Mouse (Mus musculus): ENCODE data around the gene Poc1b.

Poc1b gene

GRCm38 (mm10) chr10:99106703-99107631 is at the start of gene Poc1b:
Poc1b (plus strand) TSS chr10:99107036.
- peak; percentile 91 for DNase-seq (ENCODE audit: inconsistent ontology term)

DNA sequence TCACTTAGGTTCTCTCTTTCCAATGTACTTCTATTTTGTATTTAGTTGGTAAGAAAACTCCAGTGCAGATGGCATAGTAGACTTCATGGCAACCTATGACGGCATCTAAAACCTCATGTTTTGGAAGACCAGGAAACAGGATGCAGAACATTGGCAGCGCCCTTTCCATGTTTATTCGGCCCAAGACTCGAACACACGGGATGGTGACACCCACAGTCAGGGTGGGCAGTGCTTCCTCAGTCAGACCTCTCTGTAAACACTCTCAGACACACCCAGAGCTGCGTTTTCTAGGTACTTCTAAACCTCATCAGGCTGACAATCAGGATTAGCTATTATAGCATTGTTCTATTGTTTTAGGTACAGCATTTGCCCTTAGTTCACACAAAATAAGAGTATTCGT is 46.2 kb upstream of the Poc1b start:
- no peak for DNase-seq (ENCODE audit: inconsistent ontology term)

GRCm38 (mm10) chr10:99061418-99061817 is 45.4 kb upstream of the Poc1b start:
- DNase-seq (ENCODE audit: inconsistent ontology term): no peak

DNA sequence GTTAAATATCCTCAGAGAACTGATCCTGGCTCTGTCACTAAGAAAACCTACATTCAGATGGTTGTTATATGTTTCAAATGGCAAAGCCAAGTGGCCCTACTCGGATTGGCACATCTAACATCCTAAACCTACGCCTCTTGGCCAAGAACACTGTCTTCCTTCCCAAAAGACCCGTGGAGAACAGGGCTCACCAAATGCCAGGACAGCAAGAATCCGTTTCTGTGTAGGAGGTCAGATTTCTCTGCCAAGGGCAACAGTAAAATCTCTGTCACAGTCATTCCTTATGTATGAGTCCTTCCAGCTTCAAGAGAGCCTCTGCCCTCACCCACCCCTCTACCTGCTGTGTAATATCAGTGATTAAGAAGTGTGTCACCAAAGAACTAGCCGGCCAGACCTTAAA is 44.3 kb upstream of the Poc1b start:
- DNase-seq (ENCODE audit: inconsistent ontology term): peak; percentile 52

- DNase-seq (ENCODE audit: inconsistent ontology term): no peak
These were observed 30.5 kb upstream of the Poc1b start for GRCm38 (mm10) chr10:99076113-99076895.

- DNase-seq (ENCODE audit: inconsistent ontology term): no peak
These were observed 28.2 kb upstream of the Poc1b start for GRCm38 (mm10) chr10:99078621-99079020.

- DNase-seq (ENCODE audit: inconsistent ontology term): no peak
These were observed 25.3 kb upstream of the Poc1b start for GRCm38 (mm10) chr10:99081569-99081990.

DNA sequence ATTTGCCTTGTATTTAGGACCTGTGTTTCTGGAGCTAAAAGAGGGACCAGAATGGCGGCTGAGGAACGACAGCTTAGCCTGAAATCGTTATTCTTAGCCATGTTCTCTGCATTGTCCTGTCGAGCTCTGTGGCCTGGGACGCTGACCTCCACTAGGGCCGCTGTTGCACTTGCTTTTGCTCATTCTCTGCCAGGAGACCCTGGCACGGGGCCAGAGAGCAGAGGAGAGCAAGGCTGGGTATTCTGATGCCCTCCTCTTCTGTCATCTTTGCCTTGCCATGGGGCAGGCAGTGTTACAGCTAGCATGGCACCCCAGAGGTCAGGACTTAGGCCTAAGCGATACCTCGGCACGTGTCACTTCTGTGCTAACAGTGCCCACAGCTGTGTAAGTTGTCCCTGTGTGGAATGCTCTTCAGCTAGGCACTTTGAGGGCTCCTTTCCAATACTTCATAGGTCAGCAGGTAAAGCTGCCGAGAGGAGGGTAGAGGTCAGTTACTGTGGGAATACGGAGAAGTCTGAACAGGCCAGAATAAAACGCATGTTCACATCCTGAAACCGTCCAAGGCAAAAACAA is 23.3 kb upstream of the Poc1b start:
- peak; percentile 29 for DNase-seq (ENCODE audit: inconsistent ontology term)

DNA sequence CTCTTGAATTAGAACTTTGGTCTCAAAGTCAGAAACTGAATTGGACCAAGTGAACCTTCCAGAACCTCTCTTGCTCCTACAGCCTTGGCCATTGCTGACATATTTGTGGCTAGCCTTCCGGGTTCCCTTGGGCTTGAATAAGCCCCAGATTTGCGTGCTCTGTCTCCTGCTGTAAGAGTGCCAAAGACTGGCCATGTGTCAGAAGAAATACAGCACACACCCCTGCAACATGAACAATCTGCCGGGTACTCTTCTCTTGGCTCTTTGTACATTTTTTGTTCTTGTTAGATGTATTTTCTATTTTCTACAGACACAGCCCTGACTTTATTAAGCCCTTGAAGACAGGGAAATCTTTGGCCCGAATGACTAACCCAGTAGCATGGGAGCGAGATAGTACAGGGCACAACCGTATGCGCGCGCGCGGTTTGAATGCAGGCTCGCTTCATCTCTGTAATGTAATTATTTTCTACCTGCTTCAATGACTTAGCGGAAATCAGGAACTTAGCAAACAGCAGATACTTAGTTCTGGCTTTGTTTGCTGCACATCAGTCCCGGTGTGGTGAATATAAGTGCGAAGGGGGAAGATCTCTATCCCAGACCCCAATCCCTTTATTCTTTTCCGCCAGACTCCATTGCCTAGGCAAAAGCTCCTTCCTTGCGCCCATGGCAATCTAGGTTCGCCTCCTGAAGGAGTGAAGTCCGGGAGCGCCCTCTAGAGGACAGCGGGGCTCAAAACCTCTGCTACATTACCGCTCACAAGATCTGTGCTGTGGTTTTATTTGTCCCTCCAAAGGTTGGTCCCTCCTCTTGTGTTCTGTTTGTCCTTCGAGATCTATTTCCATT is 22.2 kb upstream of the Poc1b start:
- DNase-seq (ENCODE audit: inconsistent ontology term): peak; percentile 90

GRCm38 (mm10) chr10:99085240-99085587 is 21.6 kb upstream of the Poc1b start:
- DNase-seq (ENCODE audit: inconsistent ontology term): no peak

- no peak for DNase-seq (ENCODE audit: inconsistent ontology term)
These were observed 20.8 kb upstream of the Poc1b start for GRCm38 (mm10) chr10:99086029-99086428.

- DNase-seq (ENCODE audit: inconsistent ontology term): no peak
These were observed 16.9 kb upstream of the Poc1b start for GRCm38 (mm10) chr10:99089906-99090305.

GRCm38 (mm10) chr10:99093364-99093763 is 13.5 kb upstream of the Poc1b start:
- DNase-seq (ENCODE audit: inconsistent ontology term): no peak

- DNase-seq (ENCODE audit: inconsistent ontology term): no peak
These were observed 11.7 kb upstream of the Poc1b start for GRCm38 (mm10) chr10:99095114-99095513.

DNA sequence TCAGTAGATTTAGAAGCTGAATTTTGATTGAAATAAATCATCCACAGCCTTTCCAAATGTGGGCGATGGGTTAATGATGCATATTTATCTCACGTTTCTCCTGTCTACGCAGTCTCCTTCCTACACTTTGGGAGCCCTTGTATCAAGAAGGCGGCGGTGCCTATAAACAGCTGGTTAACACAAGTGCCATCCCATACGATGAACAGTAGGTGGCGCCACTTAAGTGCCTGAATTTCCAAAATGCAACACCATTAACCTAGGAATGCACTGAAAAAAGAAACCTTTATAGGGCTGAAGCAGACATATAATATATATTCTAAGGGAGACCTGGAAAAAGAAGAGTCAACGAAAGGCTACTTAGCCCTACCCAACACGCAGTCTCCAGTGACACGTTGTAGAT is 9.5 kb upstream of the Poc1b start:
- DNase-seq (ENCODE audit: inconsistent ontology term): no peak

DNA sequence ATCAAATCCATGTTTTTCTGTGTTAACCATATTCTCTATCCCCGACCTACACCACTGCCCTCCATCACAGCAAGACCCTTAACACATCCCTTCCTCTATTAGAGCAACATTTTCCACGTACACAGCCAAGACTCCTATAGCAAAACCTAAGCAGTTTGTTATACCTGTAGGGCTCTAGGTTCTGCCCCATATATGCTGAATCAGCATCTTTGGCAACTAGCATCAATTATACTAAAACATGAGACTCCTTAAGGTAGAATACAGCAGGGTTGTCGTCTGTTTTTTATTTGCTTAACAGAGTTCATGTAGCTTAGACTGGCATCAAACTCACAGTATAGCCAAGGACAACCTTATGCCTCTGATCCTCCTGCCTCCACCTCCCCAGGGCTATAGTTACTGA is 1.3 kb upstream of the Poc1b start:
- DNase-seq (ENCODE audit: inconsistent ontology term): no peak

DNA sequence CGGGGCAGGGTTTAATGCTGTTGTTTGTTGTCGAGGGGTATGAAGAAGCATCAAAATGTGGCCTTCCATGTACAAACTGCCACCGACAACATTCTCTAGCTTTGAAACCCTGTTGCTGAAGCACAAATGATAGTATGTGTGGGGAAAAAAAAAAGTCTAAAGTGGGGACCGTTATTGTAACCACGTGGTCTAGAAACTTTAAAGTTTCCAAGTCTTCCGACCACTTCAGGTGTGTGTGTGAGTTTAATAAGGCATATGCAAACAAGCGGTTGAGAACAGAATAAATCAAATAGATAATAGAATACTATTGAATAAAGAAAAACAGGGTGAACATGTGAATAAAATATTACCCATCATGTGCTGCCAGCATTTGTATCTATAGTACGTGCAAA is 529 bp upstream of the Poc1b start:
- DNase-seq (ENCODE audit: inconsistent ontology term): no peak

- peak; percentile 94 for DNase-seq (ENCODE audit: inconsistent ontology term)
These were observed 1.1 kb downstream of the Poc1b start, which contains the start of gene Galnt4 for GRCm38 (mm10) chr10:99107964-99108363. Galnt4 (plus strand) TSS chr10:99108159.

DNA sequence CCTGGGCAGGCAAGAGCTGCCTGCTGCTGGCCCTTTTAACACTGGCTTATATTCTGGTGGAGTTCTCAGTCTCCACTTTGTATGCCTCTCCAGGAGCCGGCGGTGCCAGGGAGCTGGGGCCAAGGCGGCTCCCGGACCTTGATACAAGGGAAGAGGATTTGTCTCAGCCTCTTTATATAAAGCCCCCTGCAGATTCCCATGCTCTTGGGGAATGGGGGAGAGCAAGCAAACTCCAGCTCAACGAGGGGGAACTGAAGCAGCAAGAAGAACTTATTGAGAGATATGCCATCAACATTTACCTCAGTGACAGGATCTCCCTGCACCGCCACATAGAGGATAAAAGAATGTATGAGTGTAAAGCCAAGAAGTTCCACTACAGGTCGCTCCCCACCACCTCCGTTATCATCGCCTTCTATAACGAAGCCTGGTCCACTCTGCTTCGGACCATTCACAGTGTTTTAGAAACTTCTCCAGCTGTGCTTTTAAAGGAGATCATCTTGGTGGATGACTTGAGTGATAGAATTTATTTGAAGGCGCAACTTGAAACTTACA is 1.7 kb downstream of the Poc1b start:
- DNase-seq (ENCODE audit: inconsistent ontology term): no peak

- DNase-seq (ENCODE audit: inconsistent ontology term): no peak
These were observed 6.7 kb downstream of the Poc1b start for GRCm38 (mm10) chr10:99113533-99113932.

- DNase-seq (ENCODE audit: inconsistent ontology term): no peak
These were observed 7.5 kb downstream of the Poc1b start for GRCm38 (mm10) chr10:99114295-99114694.

All from Muller cell, postnatal 12 days (primary cell).